Mouse (Mus musculus): ENCODE measurements at regions not wholly inside any gene's neighbourhood (a gene's known extent, or its start where the extent isn't known, plus 50 kb on each side); places are given as distances from the start of the nearest gene placed in this dataset.

GRCm38 (mm10) chr12:5807996-5808886, 432.8 kb upstream of the Klhl29 start:
- Histone ChIP-seq H3K4me3 (ENCODE audit: low read depth, low read length) (no peak overlapping the region), H3K27ac (ENCODE audit: low read depth) (no peak overlapping the region), H3K9ac (ENCODE audit: low read length) (no peak overlapping the region), H3K4me2 (ENCODE audit: low read length) (no peak overlapping the region), H3K27me3 (replicated peaks; ENCODE audit: control insufficient read depth, insufficient read depth, low read length) (no peaks in the 10 kb centered on the region), H3K36me3 (ENCODE audit: control insufficient read depth, insufficient read depth, low read length) (no peaks in the 10 kb centered on the region), H3K4me1 (replicated peaks; ENCODE audit: control insufficient read depth, insufficient read depth, low read length) (peaks cover 4% of the 10 kb centered on the region; the same call in 1 of the 2 replicates), H3K9me3 (ENCODE audit: control insufficient read depth, low read length) (no peaks in the 10 kb centered on the region)
- 23% methylated on average over 18 of the region's 18 CpGs for WGBS
- no peak for DNase-seq (ENCODE audit: low spot score)
- no peak for ATAC-seq (replicated peaks; ENCODE audit: low FRiP score, low TSS enrichment, low read depth)

GRCm38 (mm10) chr12:5805731-5806130, 430.2 kb upstream of the Klhl29 start:
- H3K9me3 ChIP-seq (ENCODE audit: control insufficient read depth, low read length) = no peaks in the 10 kb centered on the region
- no peak overlapping the region for H3K27ac ChIP-seq (ENCODE audit: low read depth)
- no peaks in the 10 kb centered on the region for H3K36me3 ChIP-seq (ENCODE audit: control insufficient read depth, insufficient read depth, low read length)
- no peak overlapping the region for H3K9ac ChIP-seq (ENCODE audit: low read length)
- ATAC-seq (replicated peaks; ENCODE audit: low FRiP score, low TSS enrichment, low read depth) (no peak), DNase-seq (ENCODE audit: low spot score) (no peak)
- no peak overlapping the region for H3K4me3 ChIP-seq (ENCODE audit: low read depth, low read length)
- no peaks in the 10 kb centered on the region for H3K27me3 ChIP-seq (replicated peaks; ENCODE audit: control insufficient read depth, insufficient read depth, low read length)
- peaks cover 4% of the 10 kb centered on the region; the same call in 1 of the 2 replicates for H3K4me1 ChIP-seq (replicated peaks; ENCODE audit: control insufficient read depth, insufficient read depth, low read length)
- 79% methylated on average over 2 of the region's 2 CpGs for WGBS
- no peak overlapping the region for H3K4me2 ChIP-seq (ENCODE audit: low read length)

GRCm38 (mm10) chr12:5793051-5793450, 417.6 kb upstream of the Klhl29 start:
- Histone ChIP-seq H3K27ac (ENCODE audit: low read depth) (no peak overlapping the region), H3K4me2 (ENCODE audit: low read length) (no peak overlapping the region), H3K9me3 (ENCODE audit: control insufficient read depth, low read length) (no peaks in the 10 kb centered on the region), H3K4me1 (replicated peaks; ENCODE audit: control insufficient read depth, insufficient read depth, low read length) (no peaks in the 10 kb centered on the region), H3K4me3 (ENCODE audit: low read depth, low read length) (no peak overlapping the region), H3K27me3 (replicated peaks; ENCODE audit: control insufficient read depth, insufficient read depth, low read length) (no peaks in the 10 kb centered on the region), H3K9ac (ENCODE audit: low read length) (no peak overlapping the region), H3K36me3 (ENCODE audit: control insufficient read depth, insufficient read depth, low read length) (no peaks in the 10 kb centered on the region)
- DNase-seq (ENCODE audit: low spot score) (no peak), ATAC-seq (replicated peaks; ENCODE audit: low FRiP score, low TSS enrichment, low read depth) (no peak)
- 66% methylated on average over 7 of the region's 7 CpGs for WGBS

- H3K4me2 ChIP-seq (ENCODE audit: low read length) = no peak overlapping the region
- WGBS = 53% methylated on average over 7 of the region's 7 CpGs
- DNase-seq (ENCODE audit: low spot score) (no peak), ATAC-seq (replicated peaks; ENCODE audit: low FRiP score, low TSS enrichment, low read depth) (no peak)
- H3K36me3 ChIP-seq (ENCODE audit: control insufficient read depth, insufficient read depth, low read length) = no peaks in the 10 kb centered on the region
- H3K27me3 ChIP-seq (replicated peaks; ENCODE audit: control insufficient read depth, insufficient read depth, low read length) = no peaks in the 10 kb centered on the region
- H3K27ac ChIP-seq (ENCODE audit: low read depth) = no peak overlapping the region
- H3K4me1 ChIP-seq (replicated peaks; ENCODE audit: control insufficient read depth, insufficient read depth, low read length) = no peaks in the 10 kb centered on the region
- no peaks in the 10 kb centered on the region for H3K9me3 ChIP-seq (ENCODE audit: control insufficient read depth, low read length)
- H3K9ac ChIP-seq (ENCODE audit: low read length) = no peak overlapping the region
- no peak overlapping the region for H3K4me3 ChIP-seq (ENCODE audit: low read depth, low read length)
These were observed 411.8 kb upstream of the Klhl29 start for GRCm38 (mm10) chr12:5787074-5787813.

- H3K36me3 ChIP-seq (ENCODE audit: control insufficient read depth, insufficient read depth, low read length) = no peaks in the 10 kb centered on the region
- ATAC-seq (replicated peaks; ENCODE audit: low FRiP score, low TSS enrichment, low read depth) = no peak
These were observed 405.8 kb upstream of the Klhl29 start for GRCm38 (mm10) chr12:5781276-5781675.

GRCm38 (mm10) chr12:5777556-5777955, 402.1 kb upstream of the Klhl29 start:
- Histone ChIP-seq H3K36me3 (ENCODE audit: control insufficient read depth, insufficient read depth, low read length) (no peaks in the 10 kb centered on the region), H3K27ac (ENCODE audit: low read depth) (no peak overlapping the region), H3K9me3 (ENCODE audit: control insufficient read depth, low read length) (no peaks in the 10 kb centered on the region), H3K4me1 (replicated peaks; ENCODE audit: control insufficient read depth, insufficient read depth, low read length) (no peaks in the 10 kb centered on the region), H3K27me3 (replicated peaks; ENCODE audit: control insufficient read depth, insufficient read depth, low read length) (no peaks in the 10 kb centered on the region), H3K4me3 (ENCODE audit: low read depth, low read length) (no peak overlapping the region), H3K4me2 (ENCODE audit: low read length) (no peak overlapping the region), H3K9ac (ENCODE audit: low read length) (no peak overlapping the region)
- ATAC-seq (replicated peaks; ENCODE audit: low FRiP score, low TSS enrichment, low read depth) (no peak), DNase-seq (ENCODE audit: low spot score) (no peak)

More at GRCm38 (mm10) chr12:5781276-5781675, 405.8 kb upstream of the Klhl29 start:
- no peak overlapping the region for H3K4me2 ChIP-seq (ENCODE audit: low read length)
- H3K27ac ChIP-seq (ENCODE audit: low read depth) = no peak overlapping the region
- no peaks in the 10 kb centered on the region for H3K9me3 ChIP-seq (ENCODE audit: control insufficient read depth, low read length)
- no peaks in the 10 kb centered on the region for H3K4me1 ChIP-seq (replicated peaks; ENCODE audit: control insufficient read depth, insufficient read depth, low read length)
- no peak overlapping the region for H3K9ac ChIP-seq (ENCODE audit: low read length)
- no peaks in the 10 kb centered on the region for H3K27me3 ChIP-seq (replicated peaks; ENCODE audit: control insufficient read depth, insufficient read depth, low read length)
- DNase-seq (ENCODE audit: low spot score) = no peak
- 76% methylated on average over 3 of the region's 3 CpGs for WGBS
- no peak overlapping the region for H3K4me3 ChIP-seq (ENCODE audit: low read depth, low read length)

- Histone ChIP-seq H3K4me1 (replicated peaks; ENCODE audit: control insufficient read depth, insufficient read depth, low read length) (no peaks in the 10 kb centered on the region), H3K9me3 (ENCODE audit: control insufficient read depth, low read length) (no peaks in the 10 kb centered on the region), H3K4me2 (ENCODE audit: low read length) (no peak overlapping the region), H3K27ac (ENCODE audit: low read depth) (no peak overlapping the region), H3K27me3 (replicated peaks; ENCODE audit: control insufficient read depth, insufficient read depth, low read length) (no peaks in the 10 kb centered on the region), H3K4me3 (ENCODE audit: low read depth, low read length) (no peak overlapping the region), H3K36me3 (ENCODE audit: control insufficient read depth, insufficient read depth, low read length) (no peaks in the 10 kb centered on the region), H3K9ac (ENCODE audit: low read length) (no peak overlapping the region)
- 68% methylated on average over 5 of the region's 5 CpGs for WGBS
- ATAC-seq (replicated peaks; ENCODE audit: low FRiP score, low TSS enrichment, low read depth) (0 out of 2 replicates have a peak, but pooled peaks have one; percentile 32), DNase-seq (ENCODE audit: low spot score) (no peak)
These were observed 396.0 kb upstream of the Klhl29 start for GRCm38 (mm10) chr12:5771399-5771978.

- no peaks in the 10 kb centered on the region for H3K4me1 ChIP-seq (replicated peaks; ENCODE audit: control insufficient read depth, insufficient read depth, low read length)
- no peak for ATAC-seq (replicated peaks; ENCODE audit: low FRiP score, low TSS enrichment, low read depth)
- H3K4me2 ChIP-seq (ENCODE audit: low read length) = no peak overlapping the region
- no peaks in the 10 kb centered on the region for H3K9me3 ChIP-seq (ENCODE audit: control insufficient read depth, low read length)
- no peak overlapping the region for H3K9ac ChIP-seq (ENCODE audit: low read length)
- WGBS = 80% methylated on average over 2 of the region's 2 CpGs
- DNase-seq (ENCODE audit: low spot score) = no peak
- no peak overlapping the region for H3K27ac ChIP-seq (ENCODE audit: low read depth)
- no peak overlapping the region for H3K4me3 ChIP-seq (ENCODE audit: low read depth, low read length)
- no peaks in the 10 kb centered on the region for H3K27me3 ChIP-seq (replicated peaks; ENCODE audit: control insufficient read depth, insufficient read depth, low read length)
- H3K36me3 ChIP-seq (ENCODE audit: control insufficient read depth, insufficient read depth, low read length) = no peaks in the 10 kb centered on the region
These were observed 395.0 kb upstream of the Klhl29 start for GRCm38 (mm10) chr12:5770531-5770930.
